Mouse (Mus musculus) liver, embryonic 14.5 days (tissue): ENCODE results near the gene Notch2. TPM values are rescaled to one million over a fixed set of nuclear protein-coding genes. Genes with fewer than 3 reads are reported as not detected.

Experiments used
- ATAC-seq: fragments of 200-750 bp; cut with Nextera tagmentation; 2 replicates; pipeline ENCODE4 v1.8.0; 2017; ENCODE audit warnings: moderate number of reproducible peaks, mild to moderate bottlenecking, moderate library complexity; ENCODE audit not compliant: insufficient read depth
- DNase-seq, 3 experiments: peaks; one replicate each; pipeline ENCODE4 v3.0.0-alpha.2; 2012 to 2013; ENCODE audit warnings: low read depth in 3 of 3, low spot score in 3 of 3
- H3K27ac ChIP-seq: fragments of 300-500 bp; sonication (generic); 2 replicates; pipeline ENCODE4 v1.5.1; 2014; ENCODE audit warnings: moderate library complexity, mild to moderate bottlenecking, control low read depth, inconsistent platforms
- H3K27me3 ChIP-seq: fragments of 300-500 bp; sonication (generic); 2 replicates; pipeline ENCODE4 v1.6.1; 2014; ENCODE audit warnings: mild to moderate bottlenecking, low read length, moderate library complexity; ENCODE audit not compliant: control insufficient read depth, insufficient read depth
- H3K36me3 ChIP-seq: fragments of 300-500 bp; sonication (generic); replicated peaks from 2 replicates; pipeline ENCODE4 v1.6.1; 2014; ENCODE audit warnings: low read depth; ENCODE audit not compliant: control insufficient read depth, insufficient read depth
- H3K4me1 ChIP-seq, 2 experiments: fragments of 200-500 bp in 1 of 2; fragments of 300-500 bp in 1 of 2; sonication (generic) in 1 of 2; replicated peaks; 2 replicates each; pipeline ENCODE4 v1.6.1; 2012 to 2014; ENCODE audit warnings: antibody characterized with exemption in 1 of 2, inconsistent platforms in 1 of 2, low read length in 1 of 2; ENCODE audit not compliant: control insufficient read depth in 2 of 2, insufficient read depth in 2 of 2
- H3K4me2 ChIP-seq: fragments of 300-500 bp; sonication (generic); 2 replicates; pipeline ENCODE4 v1.6.1; 2014; ENCODE audit warnings: low read depth, mild to moderate bottlenecking, control low read depth, moderate library complexity
- H3K4me3 ChIP-seq, 2 experiments: fragments of 200-500 bp in 1 of 2; fragments of 300-500 bp in 1 of 2; sonication (generic) in 1 of 2; 2 replicates each; pipeline ENCODE4 v1.5.1; 2012 to 2014; ENCODE audit warnings: low read depth in 2 of 2, low read length in 2 of 2, mild to moderate bottlenecking in 2 of 2, control low read depth in 1 of 2, inconsistent platforms in 1 of 2, moderate library complexity in 1 of 2; ENCODE audit not compliant: insufficient read depth in 1 of 2
- H3K9ac ChIP-seq: fragments of 300-500 bp; sonication (generic); replicated peaks from 2 replicates; pipeline ENCODE4 v1.6.1; 2014; ENCODE audit warnings: mild to moderate bottlenecking, control low read depth, moderate library complexity
- H3K9me3 ChIP-seq: fragments of 300-500 bp; sonication (generic); 2 replicates; pipeline ENCODE4 v1.6.1; 2016; ENCODE audit warnings: low read length, mixed read lengths; ENCODE audit not compliant: control insufficient read depth
- CTCF ChIP-seq: IDR thresholded peaks from 2 replicates; pipeline ENCODE4 v1.5.1; 2016; ENCODE audit warnings: antibody characterized with exemption, low read depth, control low read depth
- EP300 ChIP-seq: IDR thresholded peaks from 2 replicates; pipeline ENCODE4 v1.6.1; 2016; ENCODE audit warnings: antibody characterized with exemption, low read depth
- whole genome bisulfite sequencing: fragments of 180-500 bp; shearing (Covaris S2); extraction: QIAGEN DNeasy Blood & Tissue Kit; methylation state at CpG from one replicate; pipeline ENCODE4 v1.1.7; 2014; ENCODE audit not compliant: insufficient replicate concordance; 5-methylcytosine and 5-hydroxymethylcytosine counted together
- polyA plus RNA-seq, 2 experiments: library from polyadenylated mRNA; depleted of rRNA in 1 of 2; stranded (reverse) in 1 of 2; unstranded in 1 of 2; fragments of >200 nt; fragmentation: Nextera tagmentation in 1 of 2; extraction: Ambion mirVana in 1 of 2; gene quantifications; 2 replicates each; pipeline versions ENCODE4 v1.2.1 to v1.2.3; 2012 to 2014

Notch2 gene
- polyA plus RNA-seq, 2 experiments: 3.0 to 5.4 TPM

DNA sequence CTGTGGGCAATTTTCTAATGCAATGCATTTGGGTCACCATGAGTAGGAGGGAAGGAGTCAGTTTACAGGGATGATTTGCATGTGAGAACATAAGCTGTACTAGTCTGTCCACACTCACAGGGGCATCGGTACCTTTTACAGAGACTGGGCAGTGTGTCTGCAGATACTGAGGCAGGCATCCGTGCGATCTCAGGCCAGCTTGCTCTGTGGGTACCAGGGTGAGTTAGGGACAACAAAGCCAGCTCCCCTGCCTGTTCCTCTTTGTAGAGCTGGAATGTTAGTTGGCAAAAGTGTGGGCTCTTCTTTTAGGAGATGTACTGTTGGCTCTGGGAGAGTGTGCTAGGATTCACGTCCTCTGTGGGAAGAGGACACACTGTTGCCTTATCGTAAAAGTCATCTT lies 19.6 kb downstream of the Notch2 start:
- H3K27ac ChIP-seq: no peak overlapping the region
- WGBS: 69% methylated on average over 5 of the region's 5 CpGs
- no peak overlapping the region for H3K9ac ChIP-seq
- no peak overlapping the region for H3K4me3 ChIP-seq
- no peaks in the 10 kb centered on the region for H3K9me3 ChIP-seq
- TF ChIP-seq CTCF (no peak), EP300 (no peak)
- no peaks in the 10 kb centered on the region for H3K36me3 ChIP-seq
- ATAC-seq (no peak), DNase-seq (no peak)
- H3K4me1 ChIP-seq: peaks cover 8 to 41% of the 10 kb centered on the region in 2 experiments
- no peaks in the 10 kb centered on the region for H3K27me3 ChIP-seq
- no peak overlapping the region for H3K4me2 ChIP-seq

DNA sequence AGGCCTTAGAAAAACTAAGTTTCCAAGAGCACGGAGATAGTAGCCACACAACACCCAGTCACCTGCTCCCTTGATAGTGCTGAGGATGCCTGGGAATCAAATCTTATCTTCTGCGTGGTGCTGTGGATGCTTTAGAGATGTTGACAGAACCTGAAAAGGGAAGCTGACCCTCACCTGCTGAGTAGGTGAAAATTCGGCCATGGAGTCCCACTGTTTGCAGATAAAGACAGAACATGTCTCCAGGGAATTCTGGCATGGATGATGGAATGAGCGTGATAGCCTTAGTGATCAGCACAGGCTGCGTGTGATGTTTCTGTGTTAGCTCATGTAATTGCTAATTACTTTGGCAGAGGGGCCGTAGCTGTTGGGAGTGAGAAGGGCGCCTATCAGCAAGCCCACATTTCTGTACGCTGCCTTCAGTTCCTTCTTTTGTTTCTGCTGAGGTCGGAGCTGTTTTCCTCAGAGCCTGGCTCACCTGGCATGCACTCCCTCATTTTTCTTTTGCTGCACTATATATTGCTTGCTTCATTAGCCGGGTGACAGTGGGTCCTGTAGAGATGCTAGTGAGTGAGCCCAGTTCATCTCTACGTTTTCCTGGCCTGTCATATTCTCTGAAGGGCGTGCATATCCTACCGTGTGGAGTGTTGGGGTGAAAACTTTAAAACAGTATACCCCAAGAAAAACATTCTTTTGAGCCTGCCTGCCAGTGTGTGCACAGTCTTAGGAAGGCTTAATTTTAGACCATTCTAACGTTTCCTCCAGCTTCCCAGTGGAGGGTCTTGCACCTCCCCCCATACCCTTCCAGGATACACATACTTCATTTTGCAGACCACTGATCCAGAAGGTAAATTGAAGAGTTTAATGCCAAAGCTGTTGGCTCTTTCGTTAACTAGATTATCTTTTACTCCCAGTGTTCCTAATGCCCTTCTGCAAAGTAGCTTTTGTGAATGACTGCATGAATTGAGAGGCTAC lies 21.6 kb downstream of the Notch2 start:
- no peak for DNase-seq
- Histone ChIP-seq H3K9ac (no peak overlapping the region), H3K36me3 (no peaks in the 10 kb centered on the region), H3K27me3 (no peaks in the 10 kb centered on the region), H3K27ac (no peak overlapping the region), H3K9me3 (no peaks in the 10 kb centered on the region), H3K4me2 (no peak overlapping the region), H3K4me3 (no peak overlapping the region), H3K4me1 (peaks cover 8 to 39% of the 10 kb centered on the region in 2 experiments)
- 39% methylated on average over 15 of the region's 15 CpGs for WGBS
- no peak for TF ChIP-seq CTCF
- no peak for TF ChIP-seq EP300
- ATAC-seq: no peak

DNA sequence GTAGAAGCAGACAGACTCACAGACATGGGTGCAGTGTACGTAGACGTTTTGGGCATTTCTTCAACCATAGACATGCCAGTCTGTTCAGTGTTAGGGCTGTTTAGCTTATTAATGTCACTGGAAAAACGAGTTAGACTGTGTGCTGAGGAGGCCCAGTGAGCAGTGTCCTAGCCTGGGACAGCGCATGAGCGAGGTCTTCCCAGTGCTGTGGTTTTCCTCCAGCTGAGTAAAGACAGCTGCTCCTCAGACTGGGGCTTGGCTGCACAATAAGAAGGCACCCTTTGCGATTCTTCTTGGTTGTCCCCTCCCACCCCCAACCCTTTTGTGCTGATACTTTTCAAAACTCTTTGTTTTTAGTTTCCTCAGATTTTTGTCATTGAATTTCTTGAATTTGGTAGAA lies 22.8 kb downstream of the Notch2 start:
- TF ChIP-seq EP300 (no peak), CTCF (no peak)
- no peak for ATAC-seq
- Histone ChIP-seq H3K27ac (no peak overlapping the region), H3K36me3 (no peaks in the 10 kb centered on the region), H3K9ac (no peak overlapping the region), H3K9me3 (no peaks in the 10 kb centered on the region), H3K4me3 (no peak overlapping the region), H3K27me3 (no peaks in the 10 kb centered on the region), H3K4me1 (peaks cover 8 to 31% of the 10 kb centered on the region in 2 experiments), H3K4me2 (no peak overlapping the region)
- DNase-seq: no peak
- 52% methylated on average over 6 of the region's 6 CpGs for WGBS

DNA sequence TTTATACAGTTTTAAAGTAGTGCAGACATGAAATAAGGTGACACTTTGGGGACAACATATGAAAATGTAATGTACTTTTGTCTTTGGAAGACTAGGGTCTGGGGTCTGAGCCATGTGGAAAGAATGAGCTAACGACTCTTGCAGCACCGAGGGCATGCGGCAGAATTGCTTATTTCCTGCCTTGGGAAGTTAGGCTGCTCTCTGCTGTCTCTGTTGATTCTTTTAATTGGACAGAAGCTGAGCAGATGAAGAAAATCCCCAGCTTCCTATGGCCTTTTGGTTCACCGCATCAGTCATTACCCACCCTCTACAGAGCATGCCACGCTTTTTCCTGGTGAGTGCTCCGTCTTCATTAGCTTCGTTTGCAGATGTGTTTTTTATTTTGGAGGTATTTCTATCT lies 23.8 kb downstream of the Notch2 start:
- no peak for DNase-seq
- Histone ChIP-seq H3K9me3 (no peaks in the 10 kb centered on the region), H3K27ac (no peak overlapping the region), H3K4me3 (no peak overlapping the region), H3K27me3 (no peaks in the 10 kb centered on the region), H3K4me2 (no peak overlapping the region), H3K36me3 (no peaks in the 10 kb centered on the region), H3K9ac (no peak overlapping the region), H3K4me1 (peaks cover 5 to 27% of the 10 kb centered on the region in 2 experiments; a peak in 3 of 4 replicates)
- 77% methylated on average over 7 of the region's 7 CpGs for WGBS
- ATAC-seq: no peak
- TF ChIP-seq EP300 (no peak), CTCF (no peak)

DNA sequence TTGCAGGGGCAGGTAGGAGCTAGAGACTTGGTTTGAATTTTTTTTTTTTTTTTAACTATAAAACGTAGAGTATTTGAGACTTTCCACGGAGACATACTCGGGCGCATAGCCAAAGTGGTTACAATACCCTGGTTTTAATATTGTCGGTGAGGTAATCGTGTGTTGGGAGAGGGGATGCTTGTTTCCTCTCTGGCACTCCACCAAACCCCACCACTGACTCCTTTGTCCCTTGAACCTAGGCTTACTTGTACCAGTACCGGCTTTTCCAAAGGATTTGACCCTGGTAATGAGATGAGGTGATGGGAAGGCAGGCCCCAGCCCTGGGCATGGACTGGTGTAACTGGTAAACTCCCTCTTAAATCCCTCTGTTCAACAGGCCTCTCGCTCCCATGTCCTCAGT lies 25.3 kb downstream of the Notch2 start:
- H3K36me3 ChIP-seq: no peaks in the 10 kb centered on the region
- no peaks in the 10 kb centered on the region for H3K9me3 ChIP-seq
- no peak overlapping the region for H3K27ac ChIP-seq
- DNase-seq (no peak), ATAC-seq (no peak)
- TF ChIP-seq CTCF (no peak), EP300 (no peak)
- H3K4me3 ChIP-seq: no peak overlapping the region
- H3K27me3 ChIP-seq: no peaks in the 10 kb centered on the region
- H3K4me1 ChIP-seq: peaks cover 0 to 21% of the 10 kb centered on the region in 2 experiments; a peak in 2 of 4 replicates
- H3K4me2 ChIP-seq: no peak overlapping the region
- 78% methylated on average over 8 of the region's 8 CpGs for WGBS
- H3K9ac ChIP-seq: no peak overlapping the region
